Mouse (Mus musculus): ENCODE results near the gene Tbkbp1. TPM values are rescaled to one million over a fixed set of nuclear protein-coding genes. Genes with fewer than 3 reads are reported as not detected.

Gene Tbkbp1
- 41.1 and 50.6 TPM in 2 replicates for total RNA-seq (2023)

GRCm38 (mm10) chr11:97151343-97151801, at the start of gene Tbkbp1:
Tbkbp1 (minus strand) TSS chr11:97151495.

GRCm38 (mm10) chr11:97187764-97188642, 36.7 kb upstream of the Tbkbp1 start, which contains the start of gene Kpnb1:
Kpnb1 (minus strand) TSS chr11:97187881.

GRCm38 (mm10) chr11:97114671-97115601, 36.4 kb downstream of the Tbkbp1 start, which contains the start of gene Tbx21:
Tbx21 (minus strand) TSS chr11:97115331.

Other genes starting within 250 kb of the Tbkbp1 start
- gene Cdk5rap3, start 235.0 kb downstream of the Tbkbp1 start, total RNA-seq (2023): 30.6 and 32.3 TPM in 2 replicates
- gene Prr15l, start 223.4 kb downstream of the Tbkbp1 start, total RNA-seq (2023): 0.25 TPM in 1 of 2 replicates, not detected in the other
- 9.1 and 11.7 TPM in 2 replicates for gene Pnpo, start 207.5 kb downstream of the Tbkbp1 start, total RNA-seq (2023)
- gene Sp2, start 168.5 kb downstream of the Tbkbp1 start, total RNA-seq (2023): 28.5 and 33.6 TPM in 2 replicates
- gene Sp6, start 138.1 kb downstream of the Tbkbp1 start, total RNA-seq (2023): not detected in 2 replicates
- 0.93 and 1.6 TPM in 2 replicates for gene Scrn2, start 121.6 kb downstream of the Tbkbp1 start, total RNA-seq (2023)
- 0.79 and 1.0 TPM in 2 replicates for gene Lrrc46, start 110.1 kb downstream of the Tbkbp1 start, total RNA-seq (2023)
- 35.7 and 42.5 TPM in 2 replicates for gene Mrpl10, start 109.9 kb downstream of the Tbkbp1 start, total RNA-seq (2023)
- gene Osbpl7, start 100.9 kb downstream of the Tbkbp1 start, total RNA-seq (2023): 26.7 and 33.3 TPM in 2 replicates
- not detected in 2 replicates for gene Tbx21, start 36.2 kb downstream of the Tbkbp1 start, total RNA-seq (2023)
- 70.1 and 104 TPM in 2 replicates for gene Kpnb1, start 36.4 kb upstream of the Tbkbp1 start, total RNA-seq (2023)
- gene Npepps, start 129.1 kb upstream of the Tbkbp1 start, total RNA-seq (2023): 175 and 265 TPM in 2 replicates
- gene Mrpl45, start 164.2 kb upstream of the Tbkbp1 start, total RNA-seq (2023): 9.8 and 12.8 TPM in 2 replicates
- gene Gpr179, start 200.6 kb upstream of the Tbkbp1 start, total RNA-seq (2023): not detected in 2 replicates
- 5.8 and 12.0 TPM in 2 replicates for gene Socs7, start 211.1 kb upstream of the Tbkbp1 start, total RNA-seq (2023)

Measured in neutrophil, adult 65 days (primary cell).